Mouse (Mus musculus): Measurements from ENCODE around the gene Kmo. TPM values are rescaled to one million over a fixed set of nuclear protein-coding genes. Genes with fewer than 3 reads are reported as not detected.

The Kmo gene
- total and polyA plus RNA-seq, 2 experiments: 69.1 to 319 TPM

DNA sequence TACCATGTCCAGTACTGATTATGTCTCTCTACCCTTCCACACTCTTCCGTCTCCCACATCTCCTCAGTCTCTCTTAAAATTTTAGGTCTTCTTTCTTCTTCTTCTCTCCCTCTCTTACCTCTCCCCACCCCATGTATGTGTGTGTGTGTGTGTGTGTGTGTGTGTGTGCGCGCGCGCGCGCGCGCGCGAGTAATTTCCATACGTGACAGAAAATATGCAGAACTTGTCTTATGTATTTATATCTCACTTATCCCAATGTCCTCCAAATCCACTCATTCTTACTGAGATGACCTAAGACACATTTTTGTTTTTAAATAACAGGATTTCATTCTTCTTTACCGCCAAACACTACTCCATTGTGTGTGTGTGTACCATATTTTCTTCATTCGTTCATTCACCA lies 12.3 kb downstream of the Kmo start:
- Histone ChIP-seq H3K27ac (replicated peaks; ENCODE audit: insufficient read depth, low read depth, low read length) (peak overlapping the region; percentile 99), H3K27me3 (ENCODE audit: control insufficient read depth, insufficient read depth, low read length) (no peaks in the 10 kb centered on the region), H3K4me1 (ENCODE audit: control insufficient read depth, insufficient read depth, low read length) (peaks cover 20% of the 10 kb centered on the region; the same call in 1 of the 2 replicates), H3K36me3 (ENCODE audit: control insufficient read depth, insufficient read depth, low read length) (peaks cover 16% of the 10 kb centered on the region; the same call in 1 of the 2 replicates), H3K79me2 (ENCODE audit: control insufficient read depth, insufficient read depth, low read length) (peaks cover 9% of the 10 kb centered on the region; the same call in 1 of the 2 replicates), H3K9ac (ENCODE audit: low read depth, low read length) (peak overlapping the region; percentile 87), H3K4me3 (ENCODE audit: insufficient read depth, low read depth, low read length) (peak overlapping the region; percentile 94)
- no peak for DNase-seq (ENCODE audit: extremely low read depth, low read depth, low spot score)
- TF ChIP-seq CTCF (IDR thresholded peaks at IDR 0.05; ENCODE audit: low read depth, low read length) (no peak), POLR2A (IDR thresholded peaks at IDR 0.05; ENCODE audit: extremely low read depth, insufficient read depth, low read length) (no peak)
- WGBS: 66% methylated on average over 14 of the region's 14 CpGs

DNA sequence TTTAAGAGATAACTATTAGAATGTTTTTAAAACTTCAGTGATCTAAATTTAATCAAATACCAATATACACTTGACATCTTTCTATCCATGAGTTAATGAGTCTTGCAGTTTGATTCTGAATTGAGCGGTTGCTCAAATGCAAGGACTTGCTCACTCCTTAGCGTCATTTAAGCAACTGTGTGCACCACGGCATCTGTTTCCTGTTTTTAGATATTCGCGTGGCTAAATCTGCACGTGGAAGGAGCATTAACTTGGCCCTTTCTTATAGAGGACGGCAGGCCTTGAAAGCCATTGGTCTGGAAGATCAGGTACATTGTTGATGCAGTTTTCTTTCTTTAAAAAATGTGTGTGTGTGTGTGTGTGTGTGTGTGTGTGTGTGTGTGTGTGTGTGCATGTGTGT lies 17.5 kb downstream of the Kmo start:
- TF ChIP-seq POLR2A (IDR thresholded peaks at IDR 0.05; ENCODE audit: extremely low read depth, insufficient read depth, low read length): no peak
- no peak for TF ChIP-seq CTCF (IDR thresholded peaks at IDR 0.05; ENCODE audit: low read depth, low read length)
- Histone ChIP-seq H3K79me2 (ENCODE audit: control insufficient read depth, insufficient read depth, low read length) (peaks cover 9% of the 10 kb centered on the region; the same call in 1 of the 2 replicates), H3K27me3 (ENCODE audit: control insufficient read depth, insufficient read depth, low read length) (no peaks in the 10 kb centered on the region), H3K4me3 (ENCODE audit: insufficient read depth, low read depth, low read length) (no peak overlapping the region), H3K36me3 (ENCODE audit: control insufficient read depth, insufficient read depth, low read length) (peaks cover 55% of the 10 kb centered on the region), H3K4me1 (ENCODE audit: control insufficient read depth, insufficient read depth, low read length) (peaks cover 14% of the 10 kb centered on the region; the same call in 1 of the 2 replicates), H3K9ac (ENCODE audit: low read depth, low read length) (no peak overlapping the region), H3K27ac (replicated peaks; ENCODE audit: insufficient read depth, low read depth, low read length) (no peak overlapping the region)
- WGBS: 74% methylated on average over 7 of the region's 7 CpGs
- DNase-seq (ENCODE audit: extremely low read depth, low read depth, low spot score): no peak

DNA sequence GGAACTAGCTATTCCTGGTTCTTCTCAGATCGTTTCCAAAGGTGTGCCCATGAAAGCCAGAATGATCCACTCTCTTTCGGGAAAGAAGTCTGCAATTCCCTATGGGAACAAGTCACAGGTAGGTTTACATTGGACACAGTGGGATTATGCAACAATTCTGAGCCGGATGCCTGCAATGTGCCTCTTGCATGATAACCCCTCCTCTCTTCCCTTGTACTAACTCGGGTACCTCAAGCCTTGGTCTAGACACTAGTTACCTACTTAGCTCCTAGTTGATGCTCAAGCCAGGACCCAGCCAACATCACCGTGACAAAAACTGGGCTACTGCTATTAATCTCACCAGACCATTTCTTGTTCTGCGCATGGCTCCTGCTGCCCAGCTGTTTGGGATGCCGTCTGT lies 18.9 kb downstream of the Kmo start:
- DNase-seq (ENCODE audit: extremely low read depth, low read depth, low spot score): no peak
- H3K4me3 ChIP-seq (ENCODE audit: insufficient read depth, low read depth, low read length): no peak overlapping the region
- H3K27me3 ChIP-seq (ENCODE audit: control insufficient read depth, insufficient read depth, low read length): no peaks in the 10 kb centered on the region
- no peak overlapping the region for H3K9ac ChIP-seq (ENCODE audit: low read depth, low read length)
- H3K36me3 ChIP-seq (ENCODE audit: control insufficient read depth, insufficient read depth, low read length): peaks cover 60% of the 10 kb centered on the region
- WGBS: 57% methylated on average over 7 of the region's 7 CpGs
- H3K27ac ChIP-seq (replicated peaks; ENCODE audit: insufficient read depth, low read depth, low read length): no peak overlapping the region
- peaks cover 14% of the 10 kb centered on the region; the same call in 1 of the 2 replicates for H3K4me1 ChIP-seq (ENCODE audit: control insufficient read depth, insufficient read depth, low read length)
- 0 out of 2 replicates have a peak, but pooled peaks cover 5% of the 10 kb centered on the region for H3K79me2 ChIP-seq (ENCODE audit: control insufficient read depth, insufficient read depth, low read length)
- TF ChIP-seq POLR2A (IDR thresholded peaks at IDR 0.05; ENCODE audit: extremely low read depth, insufficient read depth, low read length) (no peak), CTCF (IDR thresholded peaks at IDR 0.05; ENCODE audit: low read depth, low read length) (no peak)

DNA sequence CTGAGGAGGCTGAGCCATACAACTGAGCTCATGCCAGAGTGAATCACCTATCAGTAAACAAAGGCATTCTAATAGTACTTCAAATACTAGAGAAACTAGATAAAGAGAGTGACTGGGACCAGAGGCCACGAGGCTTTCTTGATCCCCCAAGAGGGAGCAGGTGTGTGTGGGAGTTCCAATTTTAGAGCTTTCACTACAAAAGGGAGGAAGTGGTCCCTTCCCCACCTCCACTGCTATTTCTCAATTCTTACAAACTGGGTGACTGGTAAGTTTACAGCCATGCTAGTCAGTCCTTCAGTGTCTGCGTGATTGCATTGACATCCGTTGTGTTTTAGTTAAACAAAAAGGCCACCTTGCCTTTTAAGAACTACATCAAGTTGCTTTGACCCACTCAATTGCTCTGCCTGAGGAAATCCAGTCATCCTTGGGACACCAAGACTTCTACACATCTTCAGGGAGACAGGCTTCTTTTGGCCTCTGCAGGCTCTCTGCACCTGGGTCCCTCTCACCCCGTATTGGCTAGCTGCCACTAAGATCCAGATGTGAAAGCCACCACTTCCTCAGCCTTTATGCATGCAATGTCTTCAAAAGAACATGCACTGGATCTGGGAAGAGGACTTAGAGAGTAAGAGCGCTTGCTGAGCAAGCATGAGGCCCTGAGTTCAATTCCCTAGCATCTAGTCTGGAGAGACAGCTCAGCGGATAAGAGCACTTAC lies 20.4 kb downstream of the Kmo start:
- DNase-seq (ENCODE audit: extremely low read depth, low read depth, low spot score): no peak
- Histone ChIP-seq H3K79me2 (ENCODE audit: control insufficient read depth, insufficient read depth, low read length) (0 out of 2 replicates have a peak, but pooled peaks cover 5% of the 10 kb centered on the region), H3K4me1 (ENCODE audit: control insufficient read depth, insufficient read depth, low read length) (peaks cover 9% of the 10 kb centered on the region; the same call in 1 of the 2 replicates), H3K27ac (replicated peaks; ENCODE audit: insufficient read depth, low read depth, low read length) (no peak overlapping the region), H3K9ac (ENCODE audit: low read depth, low read length) (no peak overlapping the region), H3K27me3 (ENCODE audit: control insufficient read depth, insufficient read depth, low read length) (no peaks in the 10 kb centered on the region), H3K4me3 (ENCODE audit: insufficient read depth, low read depth, low read length) (no peak overlapping the region), H3K36me3 (ENCODE audit: control insufficient read depth, insufficient read depth, low read length) (peaks cover 64% of the 10 kb centered on the region)
- 79% methylated on average over 6 of the region's 6 CpGs for WGBS
- no peak for TF ChIP-seq POLR2A (IDR thresholded peaks at IDR 0.05; ENCODE audit: extremely low read depth, insufficient read depth, low read length)
- TF ChIP-seq CTCF (IDR thresholded peaks at IDR 0.05; ENCODE audit: low read depth, low read length): no peak

DNA sequence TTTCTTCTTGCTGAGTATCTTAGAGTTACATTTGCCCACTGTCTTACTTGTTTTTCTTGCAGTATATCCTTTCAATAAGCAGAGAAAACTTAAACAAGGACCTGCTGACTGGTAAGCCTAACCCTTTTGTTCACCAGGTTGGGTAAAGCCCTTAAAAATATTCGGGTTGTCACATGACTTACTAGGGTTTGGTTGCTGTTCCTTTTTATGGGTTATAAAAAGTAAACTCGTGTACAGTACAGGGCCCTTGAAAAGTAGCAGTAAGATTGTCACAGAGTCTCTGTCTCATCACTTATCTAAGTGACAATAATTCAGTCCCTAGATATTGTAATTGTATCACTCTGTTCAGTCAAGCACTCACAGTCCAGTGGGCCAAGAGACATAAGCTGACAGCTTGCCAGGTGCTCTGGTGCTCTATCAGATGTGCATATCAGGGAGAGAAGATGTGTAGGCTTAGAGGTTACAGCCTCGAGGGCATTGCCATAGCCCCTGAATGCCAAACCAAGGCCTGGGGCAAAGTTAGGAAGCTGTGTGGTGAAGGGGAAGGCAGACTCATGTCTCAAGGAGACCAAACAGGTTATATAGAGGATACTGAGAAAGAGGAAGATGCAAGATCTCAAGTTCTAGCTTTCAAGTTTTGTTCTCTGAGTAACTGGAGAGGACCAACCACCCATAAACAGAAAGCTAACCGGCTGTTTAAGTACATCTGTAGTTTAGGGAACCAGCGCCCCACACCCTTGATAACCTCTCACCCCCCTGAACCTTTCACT lies 23.5 kb downstream of the Kmo start:
- no peak overlapping the region for H3K9ac ChIP-seq (ENCODE audit: low read depth, low read length)
- H3K36me3 ChIP-seq (ENCODE audit: control insufficient read depth, insufficient read depth, low read length): peaks cover 53% of the 10 kb centered on the region
- no peak overlapping the region for H3K27ac ChIP-seq (replicated peaks; ENCODE audit: insufficient read depth, low read depth, low read length)
- H3K4me1 ChIP-seq (ENCODE audit: control insufficient read depth, insufficient read depth, low read length): peaks cover 13% of the 10 kb centered on the region
- no peak for DNase-seq (ENCODE audit: extremely low read depth, low read depth, low spot score)
- no peaks in the 10 kb centered on the region for H3K79me2 ChIP-seq (ENCODE audit: control insufficient read depth, insufficient read depth, low read length)
- H3K4me3 ChIP-seq (ENCODE audit: insufficient read depth, low read depth, low read length): no peak overlapping the region
- no peaks in the 10 kb centered on the region for H3K27me3 ChIP-seq (ENCODE audit: control insufficient read depth, insufficient read depth, low read length)
- WGBS: 61% methylated on average over 5 of the region's 5 CpGs
- TF ChIP-seq POLR2A (IDR thresholded peaks at IDR 0.05; ENCODE audit: extremely low read depth, insufficient read depth, low read length): no peak
- no peak for TF ChIP-seq CTCF (IDR thresholded peaks at IDR 0.05; ENCODE audit: low read depth, low read length)

All from liver, adult 2 months (tissue).